Mouse (Mus musculus) liver, embryonic 14.5 days (tissue): Measurements from ENCODE around the gene Kmo. TPM values are rescaled to one million over a fixed set of nuclear protein-coding genes. Genes with fewer than 3 reads are reported as not detected.

Source experiments
- ATAC-seq: fragments of 200-750 bp; cut with Nextera tagmentation; 2 replicates; pipeline ENCODE4 v1.8.0; 2017; ENCODE audit warnings: moderate number of reproducible peaks, mild to moderate bottlenecking, moderate library complexity; ENCODE audit not compliant: insufficient read depth
- DNase-seq, 3 experiments: peaks; one replicate each; pipeline ENCODE4 v3.0.0-alpha.2; 2012 to 2013; ENCODE audit warnings: low read depth in 3 of 3, low spot score in 3 of 3
- H3K27ac ChIP-seq: fragments of 300-500 bp; sonication (generic); 2 replicates; pipeline ENCODE4 v1.5.1; 2014; ENCODE audit warnings: moderate library complexity, mild to moderate bottlenecking, control low read depth, inconsistent platforms
- H3K27me3 ChIP-seq: fragments of 300-500 bp; sonication (generic); 2 replicates; pipeline ENCODE4 v1.6.1; 2014; ENCODE audit warnings: mild to moderate bottlenecking, low read length, moderate library complexity; ENCODE audit not compliant: control insufficient read depth, insufficient read depth
- H3K36me3 ChIP-seq: fragments of 300-500 bp; sonication (generic); replicated peaks from 2 replicates; pipeline ENCODE4 v1.6.1; 2014; ENCODE audit warnings: low read depth; ENCODE audit not compliant: control insufficient read depth, insufficient read depth
- H3K4me1 ChIP-seq, 2 experiments: fragments of 200-500 bp in 1 of 2; fragments of 300-500 bp in 1 of 2; sonication (generic) in 1 of 2; replicated peaks; 2 replicates each; pipeline ENCODE4 v1.6.1; 2012 to 2014; ENCODE audit warnings: antibody characterized with exemption in 1 of 2, inconsistent platforms in 1 of 2, low read length in 1 of 2; ENCODE audit not compliant: control insufficient read depth in 2 of 2, insufficient read depth in 2 of 2
- H3K4me2 ChIP-seq: fragments of 300-500 bp; sonication (generic); 2 replicates; pipeline ENCODE4 v1.6.1; 2014; ENCODE audit warnings: low read depth, mild to moderate bottlenecking, control low read depth, moderate library complexity
- H3K4me3 ChIP-seq, 2 experiments: fragments of 200-500 bp in 1 of 2; fragments of 300-500 bp in 1 of 2; sonication (generic) in 1 of 2; 2 replicates each; pipeline ENCODE4 v1.5.1; 2012 to 2014; ENCODE audit warnings: low read depth in 2 of 2, low read length in 2 of 2, mild to moderate bottlenecking in 2 of 2, control low read depth in 1 of 2, inconsistent platforms in 1 of 2, moderate library complexity in 1 of 2; ENCODE audit not compliant: insufficient read depth in 1 of 2
- H3K9ac ChIP-seq: fragments of 300-500 bp; sonication (generic); replicated peaks from 2 replicates; pipeline ENCODE4 v1.6.1; 2014; ENCODE audit warnings: mild to moderate bottlenecking, control low read depth, moderate library complexity
- H3K9me3 ChIP-seq: fragments of 300-500 bp; sonication (generic); 2 replicates; pipeline ENCODE4 v1.6.1; 2016; ENCODE audit warnings: low read length, mixed read lengths; ENCODE audit not compliant: control insufficient read depth
- CTCF ChIP-seq: IDR thresholded peaks from 2 replicates; pipeline ENCODE4 v1.5.1; 2016; ENCODE audit warnings: antibody characterized with exemption, low read depth, control low read depth
- EP300 ChIP-seq: IDR thresholded peaks from 2 replicates; pipeline ENCODE4 v1.6.1; 2016; ENCODE audit warnings: antibody characterized with exemption, low read depth
- WGBS: fragments of 180-500 bp; shearing (Covaris S2); extraction: QIAGEN DNeasy Blood & Tissue Kit; methylation state at CpG from one replicate; pipeline ENCODE4 v1.1.7; 2014; ENCODE audit not compliant: insufficient replicate concordance; 5-methylcytosine and 5-hydroxymethylcytosine counted together
- polyA plus RNA-seq, 2 experiments: library from polyadenylated mRNA; depleted of rRNA in 1 of 2; stranded (reverse) in 1 of 2; unstranded in 1 of 2; fragments of >200 nt; fragmentation: Nextera tagmentation in 1 of 2; extraction: Ambion mirVana in 1 of 2; gene quantifications; 2 replicates each; pipeline versions ENCODE4 v1.2.1 to v1.2.3; 2012 to 2014

The Kmo gene
- polyA plus RNA-seq, 2 experiments: 5.8 to 9.4 TPM

DNA sequence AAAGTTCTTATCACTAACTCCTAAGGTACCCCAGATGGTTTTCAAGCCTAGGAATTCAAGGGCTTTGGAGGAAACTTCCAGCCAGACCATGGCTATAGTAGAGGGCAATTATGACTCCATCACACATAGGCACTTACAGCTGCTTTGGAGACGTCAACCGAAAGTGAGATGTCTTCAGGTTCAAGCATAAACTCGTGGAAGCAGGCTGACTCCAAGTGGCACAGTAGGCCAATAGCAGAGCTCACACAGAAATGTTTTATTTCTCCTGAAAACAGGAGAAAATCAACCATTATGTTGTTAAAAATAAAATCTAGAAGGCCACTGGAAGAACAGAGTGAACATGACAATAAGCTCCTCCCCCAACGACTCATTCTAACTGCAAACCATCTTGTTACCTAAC is 37.4 kb upstream of the Kmo start:
- ATAC-seq (no peak), DNase-seq (no peak)
- no peaks in the 10 kb centered on the region for H3K4me1 ChIP-seq
- whole genome bisulfite sequencing: 66% methylated on average over 4 of the region's 4 CpGs
- no peak overlapping the region for H3K4me2 ChIP-seq
- no peaks in the 10 kb centered on the region for H3K9me3 ChIP-seq
- TF ChIP-seq EP300 (no peak), CTCF (no peak)
- H3K27me3 ChIP-seq: no peaks in the 10 kb centered on the region
- H3K4me3 ChIP-seq: no peak overlapping the region
- H3K27ac ChIP-seq: no peak overlapping the region
- H3K9ac ChIP-seq: no peak overlapping the region
- H3K36me3 ChIP-seq: no peaks in the 10 kb centered on the region

DNA sequence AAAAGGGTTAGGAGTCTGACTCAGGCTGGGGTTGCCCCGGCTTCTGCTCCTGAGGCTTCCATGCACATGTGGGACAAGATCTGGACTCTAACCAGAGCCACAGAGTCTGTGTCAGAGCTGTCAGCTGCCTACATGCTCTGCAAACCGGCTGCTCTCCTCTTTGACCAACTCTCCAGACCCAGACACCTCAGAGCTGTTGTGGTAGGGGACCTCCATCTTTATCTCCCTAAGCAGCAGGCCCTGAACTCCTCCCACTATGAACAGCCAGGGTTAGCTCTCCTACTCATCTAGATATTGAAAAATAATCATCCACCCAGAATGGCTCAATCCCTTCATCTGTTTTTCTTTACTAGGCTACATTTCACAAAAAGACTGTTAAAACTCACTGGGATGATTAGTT is 34.9 kb upstream of the Kmo start:
- ATAC-seq: no peak

DNA sequence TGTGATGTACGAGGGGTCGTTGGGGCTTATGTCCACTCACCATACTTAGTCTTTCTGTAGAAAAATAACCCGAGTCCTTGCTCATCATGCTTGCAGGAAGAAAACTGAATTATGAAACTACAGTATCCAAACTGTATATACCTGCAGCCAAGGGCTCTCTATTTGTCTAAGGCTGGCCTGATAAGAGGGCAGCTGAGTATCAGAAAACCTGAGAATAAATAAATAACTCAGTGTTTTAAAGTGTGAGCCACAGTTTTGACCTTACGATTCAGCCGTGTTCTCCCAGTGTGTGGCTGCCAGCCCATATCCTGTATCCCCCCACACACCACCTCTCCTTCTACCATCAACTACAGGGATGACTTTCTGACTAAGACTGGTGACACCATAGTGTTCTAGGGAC is 33.5 kb upstream of the Kmo start:
- Histone ChIP-seq H3K27ac (no peak overlapping the region), H3K9me3 (no peaks in the 10 kb centered on the region), H3K4me2 (no peak overlapping the region), H3K36me3 (no peaks in the 10 kb centered on the region), H3K4me3 (no peak overlapping the region), H3K9ac (no peak overlapping the region), H3K4me1 (no peaks in the 10 kb centered on the region), H3K27me3 (no peaks in the 10 kb centered on the region)
- DNase-seq (no peak), ATAC-seq (no peak)
- 63% methylated on average over 5 of the region's 5 CpGs for WGBS
- TF ChIP-seq CTCF: no peak
- no peak for TF ChIP-seq EP300

More for the DNA sequence above, 34.9 kb upstream of the Kmo start:
- no peaks in the 10 kb centered on the region for H3K36me3 ChIP-seq
- TF ChIP-seq EP300: no peak
- TF ChIP-seq CTCF: no peak
- H3K4me2 ChIP-seq: no peak overlapping the region
- H3K4me3 ChIP-seq: no peak overlapping the region
- no peak for DNase-seq
- no peak overlapping the region for H3K27ac ChIP-seq
- WGBS: 36% methylated on average over 2 of the region's 2 CpGs
- no peaks in the 10 kb centered on the region for H3K4me1 ChIP-seq
- H3K9me3 ChIP-seq: no peaks in the 10 kb centered on the region
- H3K27me3 ChIP-seq: no peaks in the 10 kb centered on the region
- no peak overlapping the region for H3K9ac ChIP-seq

GRCm38 (mm10) chr1:175592832-175593231 is 27.3 kb upstream of the Kmo start:
- Histone ChIP-seq H3K4me2 (no peak overlapping the region), H3K27ac (no peak overlapping the region), H3K4me3 (no peak overlapping the region), H3K27me3 (no peaks in the 10 kb centered on the region), H3K9me3 (no peaks in the 10 kb centered on the region), H3K4me1 (no peaks in the 10 kb centered on the region), H3K36me3 (no peaks in the 10 kb centered on the region), H3K9ac (no peak overlapping the region)
- DNase-seq: no peak
- ATAC-seq: no peak
- TF ChIP-seq EP300 (no peak), CTCF (no peak)
- 82% methylated on average over 1 of the region's 1 CpGs for WGBS

GRCm38 (mm10) chr1:175602231-175602630 is 17.9 kb upstream of the Kmo start:
- Histone ChIP-seq H3K9me3 (no peaks in the 10 kb centered on the region), H3K4me1 (peaks cover 0 to 2% of the 10 kb centered on the region in 2 experiments; a peak in 1 of 4 replicates), H3K27me3 (no peaks in the 10 kb centered on the region), H3K4me3 (no peak overlapping the region), H3K4me2 (no peak overlapping the region), H3K36me3 (peaks cover 16% of the 10 kb centered on the region), H3K27ac (no peak overlapping the region), H3K9ac (no peak overlapping the region)
- DNase-seq (no peak), ATAC-seq (peak; percentile 49)
- WGBS: 68% methylated on average over 11 of the region's 11 CpGs
- TF ChIP-seq CTCF (no peak), EP300 (no peak)

- Histone ChIP-seq H3K9ac (no peak overlapping the region), H3K4me1 (peaks cover 0 to 2% of the 10 kb centered on the region in 2 experiments; a peak in 1 of 4 replicates), H3K9me3 (no peaks in the 10 kb centered on the region), H3K27me3 (no peaks in the 10 kb centered on the region), H3K36me3 (peaks cover 20% of the 10 kb centered on the region), H3K4me2 (no peak overlapping the region), H3K4me3 (no peak overlapping the region), H3K27ac (no peak overlapping the region)
- ATAC-seq (no peak), DNase-seq (no peak)
- 67% methylated on average over 6 of the region's 6 CpGs for WGBS
- peak; percentile 26; the same call in 1 of the 2 replicates for TF ChIP-seq CTCF
- TF ChIP-seq EP300: no peak
Measured at GRCm38 (mm10) chr1:175603390-175603789, 16.8 kb upstream of the Kmo start.
